Mouse (Mus musculus): ENCODE results near the gene Ajm1.

Gene Ajm1

GRCm38 (mm10) chr2:25581294-25581864, at the start of gene Ajm1:
TSS of gene Ajm1 (minus strand) at chr2:25581757.
- in situ Hi-C loops (cut with MseI, MboI) = no loop called here

- in situ Hi-C loops (cut with MseI, MboI) = no loop called here
Measured at GRCm38 (mm10) chr2:25628738-25629137, 47.2 kb upstream of the Ajm1 start.

- in situ Hi-C loops (cut with MseI, MboI) = no loop called here
Measured at GRCm38 (mm10) chr2:25627811-25628210, 46.3 kb upstream of the Ajm1 start, which contains the start of gene Fcna. TSS of gene Fcna (minus strand) at chr2:25628030.

GRCm38 (mm10) chr2:25625986-25626385, 44.4 kb upstream of the Ajm1 start:
- in situ Hi-C loops (cut with MseI, MboI) = no loop called here

- in situ Hi-C loops (cut with MseI, MboI) = no loop called here
Measured at GRCm38 (mm10) chr2:25621229-25622200, 40.0 kb upstream of the Ajm1 start, which contains the start of gene Tmem141. TSS of gene Tmem141 (minus strand) at chr2:25622005.

- in situ Hi-C loops (cut with MseI, MboI) = no loop called here
Measured at GRCm38 (mm10) chr2:25620852-25621228, 39.3 kb upstream of the Ajm1 start.

- in situ Hi-C loops (cut with MseI, MboI) = no loop called here
Measured at GRCm38 (mm10) chr2:25620386-25620785, 38.8 kb upstream of the Ajm1 start.

GRCm38 (mm10) chr2:25617578-25617977, 36.0 kb upstream of the Ajm1 start, which contains the start of gene Ccdc183:
TSS of gene Ccdc183 (minus strand) at chr2:25617678.
- in situ Hi-C loops (cut with MseI, MboI) = no loop called here

GRCm38 (mm10) chr2:25616398-25616797, 34.8 kb upstream of the Ajm1 start:
- in situ Hi-C loops (cut with MseI, MboI) = no loop called here

GRCm38 (mm10) chr2:25608671-25609070, 27.1 kb upstream of the Ajm1 start:
- in situ Hi-C loops (cut with MseI, MboI) = no loop called here

- in situ Hi-C loops (cut with MseI, MboI) = no loop called here
Measured at GRCm38 (mm10) chr2:25607761-25608622, 26.4 kb upstream of the Ajm1 start, which contains the start of gene Rabl6. TSS of gene Rabl6 (minus strand) at chr2:25608521.

GRCm38 (mm10) chr2:25602526-25602925, 21.0 kb upstream of the Ajm1 start:
- in situ Hi-C loops (cut with MseI, MboI) = no loop called here

- in situ Hi-C loops (cut with MseI, MboI) = no loop called here
Measured at GRCm38 (mm10) chr2:25600037-25600436, 18.5 kb upstream of the Ajm1 start.

- in situ Hi-C loops (cut with MseI, MboI) = no loop called here
Measured at GRCm38 (mm10) chr2:25598749-25599148, 17.2 kb upstream of the Ajm1 start.

- in situ Hi-C loops (cut with MseI, MboI) = no loop called here
Measured at GRCm38 (mm10) chr2:25596765-25597510, 15.4 kb upstream of the Ajm1 start.

GRCm38 (mm10) chr2:25591863-25592262, 10.3 kb upstream of the Ajm1 start:
- in situ Hi-C loops (cut with MseI, MboI) = no loop called here

- in situ Hi-C loops (cut with MseI, MboI) = no loop called here
Measured at GRCm38 (mm10) chr2:25588227-25588907, 6.8 kb upstream of the Ajm1 start.

- in situ Hi-C loops (cut with MseI, MboI) = no loop called here
Measured at GRCm38 (mm10) chr2:25587290-25587689, 5.7 kb upstream of the Ajm1 start.

- in situ Hi-C loops (cut with MseI, MboI) = no loop called here
Measured at GRCm38 (mm10) chr2:25585601-25586000, 4.0 kb upstream of the Ajm1 start.

- in situ Hi-C loops (cut with MseI, MboI) = no loop called here
Measured at GRCm38 (mm10) chr2:25584856-25585255, 3.3 kb upstream of the Ajm1 start.
